Mouse (Mus musculus) liver, postnatal 0 days (tissue): ENCODE measurements at regions not wholly inside any gene's neighbourhood (a gene's known extent, or its start where the extent isn't known, plus 50 kb on each side); places are given as distances from the start of the nearest gene placed in this dataset.

ENCODE experiments used
- ATAC-seq: fragments of 200-750 bp; cut with Nextera tagmentation; 2 replicates; pipeline ENCODE4 v1.8.0; 2017; ENCODE audit warnings: mild to moderate bottlenecking, moderate library complexity
- DNase-seq: peaks from one replicate; pipeline ENCODE4 v3.0.0-alpha.2; 2016
- H3K27ac ChIP-seq: fragments of 300-500 bp; sonication (generic); 2 replicates; pipeline ENCODE4 v1.5.1; 2014; ENCODE audit warnings: antibody characterized with exemption, moderate library complexity, mild to moderate bottlenecking, low read depth
- H3K27me3 ChIP-seq: fragments of 300-500 bp; sonication (generic); 2 replicates; pipeline ENCODE4 v1.6.1; 2014; ENCODE audit warnings: low read length, control low read depth, mixed read lengths; ENCODE audit not compliant: insufficient read depth
- H3K36me3 ChIP-seq: fragments of 300-500 bp; sonication (generic); replicated peaks from 2 replicates; pipeline ENCODE4 v1.6.1; 2014; ENCODE audit warnings: mild to moderate bottlenecking, control low read depth, low read length, moderate library complexity, mixed read lengths; ENCODE audit not compliant: insufficient read depth
- H3K4me1 ChIP-seq: fragments of 300-500 bp; sonication (generic); 2 replicates; pipeline ENCODE4 v1.6.1; 2014; ENCODE audit warnings: antibody characterized with exemption, mild to moderate bottlenecking, control low read depth; ENCODE audit not compliant: insufficient read depth
- H3K4me2 ChIP-seq: fragments of 300-500 bp; sonication (generic); 2 replicates; pipeline ENCODE4 v1.6.1; 2014; ENCODE audit warnings: low read depth, mild to moderate bottlenecking, low read length, moderate library complexity, mixed read lengths
- H3K4me3 ChIP-seq: fragments of 300-500 bp; sonication (generic); 2 replicates; pipeline ENCODE4 v1.5.1; 2014; ENCODE audit warnings: low read depth, low read length
- H3K9ac ChIP-seq: fragments of 300-500 bp; sonication (generic); replicated peaks from 2 replicates; pipeline ENCODE4 v1.6.1; 2014; ENCODE audit warnings: mild to moderate bottlenecking, moderate library complexity
- H3K9me3 ChIP-seq: fragments of 300-500 bp; sonication (generic); 2 replicates; pipeline ENCODE4 v1.6.1; 2016; ENCODE audit warnings: mild to moderate bottlenecking, control low read depth, low read length, mixed read lengths
- CTCF ChIP-seq: sonication (generic); IDR thresholded peaks from 2 replicates; pipeline ENCODE4 v1.5.1; 2016; ENCODE audit warnings: antibody characterized with exemption, low read depth
- EP300 ChIP-seq: IDR thresholded peaks from 2 replicates; pipeline ENCODE4 v1.6.1; 2016; ENCODE audit warnings: antibody characterized with exemption, low read depth, mild to moderate bottlenecking
- WGBS: fragments of 180-500 bp; shearing (Covaris S2); extraction: QIAGEN DNeasy Blood & Tissue Kit; methylation state at CpG from one replicate; pipeline ENCODE4 v1.1.7; 2014; ENCODE audit not compliant: insufficient replicate concordance; 5-methylcytosine and 5-hydroxymethylcytosine counted together

GRCm38 (mm10) chr17:84037580-84038304, 150.0 kb downstream of the Zfp36l2 start:
- H3K4me1 ChIP-seq, result peaks cover 27% of the 10 kb centered on the region
- TF ChIP-seq CTCF (no peak), EP300 (no peak)
- WGBS, result 36% methylated on average over 11 of the region's 11 CpGs
- H3K4me3 ChIP-seq, result no peak overlapping the region
- H3K36me3 ChIP-seq, result no peaks in the 10 kb centered on the region
- no peak overlapping the region for H3K4me2 ChIP-seq
- H3K9ac ChIP-seq, result no peak overlapping the region
- peak overlapping the region; percentile 23; the same call in 1 of the 2 replicates for H3K27ac ChIP-seq
- DNase-seq, result peak; percentile 40
- peak; percentile 71 for ATAC-seq
- H3K9me3 ChIP-seq, result no peaks in the 10 kb centered on the region
- H3K27me3 ChIP-seq, result no peaks in the 10 kb centered on the region

GRCm38 (mm10) chr17:84036056-84036455, 151.7 kb downstream of the Zfp36l2 start:
- peaks cover 27% of the 10 kb centered on the region for H3K4me1 ChIP-seq
- no peak overlapping the region for H3K9ac ChIP-seq
- no peaks in the 10 kb centered on the region for H3K9me3 ChIP-seq
- WGBS, result 63% methylated on average over 6 of the region's 6 CpGs
- no peaks in the 10 kb centered on the region for H3K27me3 ChIP-seq
- no peak overlapping the region for H3K4me3 ChIP-seq
- H3K36me3 ChIP-seq, result no peaks in the 10 kb centered on the region
- DNase-seq (no peak), ATAC-seq (no peak)
- no peak overlapping the region for H3K4me2 ChIP-seq
- H3K27ac ChIP-seq, result no peak overlapping the region
- TF ChIP-seq CTCF (no peak), EP300 (no peak)

GRCm38 (mm10) chr17:84034801-84035200, 152.9 kb downstream of the Zfp36l2 start:
- Histone ChIP-seq H3K27ac (0 out of 2 replicates have a peak overlapping the region, but pooled peaks have one; percentile 29), H3K4me3 (no peak overlapping the region), H3K27me3 (no peaks in the 10 kb centered on the region), H3K4me1 (peaks cover 27% of the 10 kb centered on the region), H3K36me3 (no peaks in the 10 kb centered on the region), H3K9ac (no peak overlapping the region), H3K9me3 (no peaks in the 10 kb centered on the region), H3K4me2 (no peak overlapping the region)
- TF ChIP-seq CTCF, result no peak
- no peak for TF ChIP-seq EP300
- whole genome bisulfite sequencing, result 89% methylated on average over 1 of the region's 1 CpGs
- DNase-seq (no peak), ATAC-seq (no peak)

- Histone ChIP-seq H3K27me3 (no peaks in the 10 kb centered on the region), H3K27ac (no peak overlapping the region), H3K36me3 (no peaks in the 10 kb centered on the region), H3K4me3 (no peak overlapping the region), H3K9ac (no peak overlapping the region), H3K4me2 (no peak overlapping the region), H3K9me3 (no peaks in the 10 kb centered on the region), H3K4me1 (peaks cover 14% of the 10 kb centered on the region; the same call in 1 of the 2 replicates)
- DNase-seq (no peak), ATAC-seq (no peak)
- 76% methylated on average over 8 of the region's 8 CpGs for WGBS
- TF ChIP-seq EP300 (no peak), CTCF (no peak)
Measured at GRCm38 (mm10) chr17:84032441-84032840, 155.3 kb downstream of the Zfp36l2 start.

GRCm38 (mm10) chr17:84031833-84032232, 155.9 kb downstream of the Zfp36l2 start:
- Histone ChIP-seq H3K4me3 (no peak overlapping the region), H3K27me3 (no peaks in the 10 kb centered on the region), H3K9me3 (no peaks in the 10 kb centered on the region), H3K4me1 (peaks cover 11% of the 10 kb centered on the region; the same call in 1 of the 2 replicates), H3K27ac (no peak overlapping the region), H3K4me2 (no peak overlapping the region), H3K36me3 (no peaks in the 10 kb centered on the region), H3K9ac (no peak overlapping the region)
- no peak for TF ChIP-seq CTCF
- TF ChIP-seq EP300, result no peak
- ATAC-seq, result no peak
- 89% methylated on average over 4 of the region's 4 CpGs for WGBS
- DNase-seq, result no peak

GRCm38 (mm10) chr17:84031381-84031780, 156.4 kb downstream of the Zfp36l2 start:
- WGBS, result 71% methylated on average over 6 of the region's 6 CpGs
- Histone ChIP-seq H3K9me3 (no peaks in the 10 kb centered on the region), H3K4me3 (no peak overlapping the region), H3K36me3 (no peaks in the 10 kb centered on the region), H3K9ac (no peak overlapping the region), H3K4me1 (peaks cover 12% of the 10 kb centered on the region), H3K4me2 (no peak overlapping the region), H3K27ac (no peak overlapping the region), H3K27me3 (no peaks in the 10 kb centered on the region)
- no peak for ATAC-seq
- no peak for DNase-seq
- TF ChIP-seq CTCF (no peak), EP300 (no peak)
